Mouse (Mus musculus) megakaryocyte-erythroid progenitor cell, adult 5 weeks (primary cell): ENCODE measurements around the gene Rbms1. TPM values are rescaled to one million over a fixed set of nuclear protein-coding genes. Genes with fewer than 3 reads are reported as not detected.

ENCODE experiments used
- polyA plus RNA-seq: library from polyadenylated mRNA; stranded (reverse); fragments of >175 nt; gene quantifications from 2 replicates; pipeline ENCODE4 v1.2.3, GENCODE M21; 2012

Gene Rbms1
- 33.4 and 40.9 TPM in 2 replicates for polyA plus RNA-seq

DNA sequence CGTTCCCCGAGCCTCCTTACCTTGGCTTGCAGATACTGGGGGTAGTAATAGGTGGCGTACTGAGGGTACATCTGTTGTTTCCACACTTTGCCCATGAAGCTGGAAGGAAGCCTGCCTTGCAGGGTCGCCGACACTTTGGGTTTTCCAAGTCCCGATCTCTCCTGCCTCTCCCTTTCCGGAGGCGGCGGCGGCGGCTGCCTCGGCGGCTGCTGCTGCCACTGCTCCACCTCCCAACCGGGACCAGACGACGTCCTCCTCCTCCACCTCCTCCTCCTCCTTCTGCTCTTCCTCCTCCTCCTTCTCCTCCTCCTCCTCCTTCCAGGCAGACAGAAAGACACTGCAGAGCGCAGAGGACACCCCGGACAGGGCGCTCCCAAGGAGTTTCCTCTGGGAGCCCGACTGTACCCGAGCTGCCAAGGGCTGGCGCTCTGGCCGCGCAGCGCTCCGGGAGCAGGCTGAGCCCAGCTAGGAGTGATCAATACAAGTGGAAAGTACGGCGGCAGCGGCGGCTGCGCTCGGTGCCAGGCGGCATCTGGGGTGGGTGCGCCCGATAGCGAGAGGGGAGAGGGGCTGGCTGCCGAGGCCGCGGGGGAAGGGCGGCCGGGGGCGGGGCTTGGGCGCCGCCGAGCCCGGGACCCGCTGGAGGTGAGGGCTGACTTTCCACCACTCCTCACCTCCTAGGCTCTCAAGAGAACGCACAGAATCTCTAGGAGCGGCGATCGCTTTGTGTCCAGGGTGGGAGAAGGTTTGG, at the start of gene Rbms1:
Rbms1 (minus strand) TSS at position 522 of the 751 bp plus-strand sequence.

DNA sequence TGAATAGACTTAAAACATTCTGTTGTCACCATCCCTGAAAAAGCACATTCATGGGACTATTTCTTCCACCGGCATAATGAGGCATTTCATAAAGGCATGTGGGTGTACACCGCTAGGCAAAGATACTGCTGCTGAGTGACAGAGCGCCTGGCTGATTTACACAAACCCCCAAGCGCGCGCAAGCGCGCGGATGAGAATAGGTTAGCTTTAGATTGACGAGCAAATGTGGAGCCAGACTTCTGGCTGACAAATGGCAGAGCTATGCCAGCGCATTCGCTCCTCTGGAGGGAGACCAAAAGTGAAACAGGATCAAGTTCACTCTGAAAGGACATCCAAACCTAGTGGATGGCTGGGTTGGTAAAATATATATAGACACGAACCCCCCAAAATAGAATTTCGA, 240.5 kb downstream of the Rbms1 start, which contains the start of gene Itgb6:
Itgb6 (minus strand) TSS at position 130 of the 400 bp plus-strand sequence.

Other genes starting within 250 kb of the Rbms1 start
- gene Itgb6, start 240.5 kb downstream of the Rbms1 start, polyA plus RNA-seq = 0.04 TPM in 1 of 2 replicates, not detected in the other